Mouse (Mus musculus) liver, adult 2 months (tissue): ENCODE results near the gene Ugt1a10. TPM values are rescaled to one million over a fixed set of nuclear protein-coding genes. Genes with fewer than 3 reads are reported as not detected.
"Not testable (repeated sequence)": the region's sequence is repeated elsewhere in the genome, so short reads cannot be mapped to it uniquely, and the experiment has no call there.

Experiments
- DNase-seq: peaks from one replicate; pipeline ENCODE4 v3.0.0-alpha.2; 2011; ENCODE audit warnings: low read depth, low spot score; ENCODE audit errors: extremely low read depth
- H3K27ac ChIP-seq: fragments of 200-500 bp; replicated peaks from 2 replicates; pipeline ENCODE4 v1.5.1; 2012; ENCODE audit warnings: low read depth, mild to moderate bottlenecking, control low read depth, inconsistent platforms, low read length; ENCODE audit not compliant: insufficient read depth
- H3K27me3 ChIP-seq: fragments of 200-500 bp; 2 replicates; pipeline ENCODE4 v1.6.1; 2012; ENCODE audit warnings: mild to moderate bottlenecking, moderate library complexity, low read length, inconsistent platforms; ENCODE audit not compliant: control insufficient read depth, insufficient read depth
- H3K36me3 ChIP-seq: fragments of 200-500 bp; 2 replicates; pipeline ENCODE4 v1.6.1; 2012; ENCODE audit warnings: low read length, inconsistent platforms; ENCODE audit not compliant: control insufficient read depth, insufficient read depth
- H3K4me1 ChIP-seq: fragments of 200-500 bp; 2 replicates; pipeline ENCODE4 v1.6.1; 2011; ENCODE audit warnings: low read length; ENCODE audit not compliant: control insufficient read depth, insufficient read depth
- H3K4me3 ChIP-seq: fragments of 200-500 bp; 2 replicates; pipeline ENCODE4 v1.5.1; 2011; ENCODE audit warnings: low read depth, mild to moderate bottlenecking, control low read depth, low read length, moderate library complexity; ENCODE audit not compliant: insufficient read depth
- H3K79me2 ChIP-seq: fragments of 200-500 bp; 2 replicates; pipeline ENCODE4 v1.6.1; 2012; ENCODE audit warnings: inconsistent platforms, mild to moderate bottlenecking, low read length, moderate library complexity; ENCODE audit not compliant: control insufficient read depth, insufficient read depth
- H3K9ac ChIP-seq: fragments of 200-500 bp; 2 replicates; pipeline ENCODE4 v1.6.1; 2012; ENCODE audit warnings: low read depth, mild to moderate bottlenecking, control low read depth, inconsistent platforms, low read length
- CTCF ChIP-seq: fragments of 200-500 bp; IDR thresholded peaks from 2 replicates; pipeline ENCODE4 v1.5.1; 2011; ENCODE audit warnings: low read depth, low read length, control low read depth
- POLR2A ChIP-seq: fragments of 200-500 bp; IDR thresholded peaks from 2 replicates; pipeline ENCODE4 v1.6.1; 2011; ENCODE audit warnings: low read length, control low read depth; ENCODE audit not compliant: insufficient read depth; ENCODE audit errors: extremely low read depth
- WGBS: fragments of 180-500 bp; shearing (Covaris S2); methylation state at CpG from one replicate; pipeline ENCODE4 v1.1.7; 2018; 5-methylcytosine and 5-hydroxymethylcytosine counted together
- polyA plus RNA-seq: library from polyadenylated mRNA; depleted of rRNA; stranded (reverse); fragments of >200 nt; gene quantifications from 2 replicates; pipeline ENCODE4 v1.2.3, GENCODE M21; 2012
- total RNA-seq: library from RNA; depleted of rRNA; stranded (reverse); fragments of >200 nt; gene quantifications from 2 replicates; pipeline ENCODE4 v1.2.3, GENCODE M21; 2014

Ugt1a10 gene
- total and polyA plus RNA-seq, 2 experiments = 1.2 to 6.4 TPM

DNA sequence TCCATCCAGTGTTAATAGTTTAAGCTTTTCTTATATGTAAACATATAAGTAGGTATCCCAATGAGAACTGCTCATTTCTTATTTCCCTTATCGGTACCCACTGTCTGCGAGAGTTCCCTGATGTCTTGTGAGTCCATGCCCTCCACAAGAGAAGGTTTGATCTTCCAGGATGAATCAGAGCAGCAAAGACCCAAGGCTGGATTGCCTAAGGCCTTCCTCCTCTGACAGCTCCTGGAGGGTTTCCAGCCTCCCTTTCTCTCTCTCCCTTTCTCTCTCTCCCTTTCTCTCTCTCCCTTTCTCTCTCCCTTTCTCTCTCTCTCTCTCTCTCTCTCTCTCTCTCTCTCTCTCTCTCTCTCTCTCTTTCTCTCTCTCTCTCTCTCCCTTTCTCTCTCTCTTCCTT is 73.9 kb downstream of the Ugt1a10 start:
- Histone ChIP-seq H3K4me1 (peaks cover 30% of the 10 kb centered on the region), H3K79me2 (peaks cover 24% of the 10 kb centered on the region)
- not testable (repeated sequence) for H3K4me3 ChIP-seq, DNase-seq, H3K27me3 ChIP-seq, H3K27ac ChIP-seq, H3K9ac ChIP-seq, H3K36me3 ChIP-seq
- 82% methylated on average over 2 of the region's 2 CpGs for WGBS

DNA sequence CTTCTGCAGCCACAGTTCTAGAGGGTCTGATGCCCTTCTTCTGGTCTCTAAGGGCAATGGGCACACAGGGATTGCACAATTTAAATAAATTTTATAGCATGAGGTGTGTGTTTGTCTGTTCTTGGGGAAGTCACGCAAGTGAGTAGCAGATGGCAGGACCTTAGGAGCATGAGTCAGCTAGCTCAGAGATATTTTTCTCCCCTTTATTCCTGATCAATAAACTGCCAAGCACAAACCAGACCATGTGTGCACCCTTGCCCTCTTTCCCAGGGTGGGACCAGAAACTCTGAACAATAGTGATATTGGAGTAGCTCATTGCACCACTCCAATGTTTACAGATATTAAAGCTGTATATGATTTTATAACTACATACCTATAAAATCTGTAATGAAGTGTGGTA is 75.0 kb downstream of the Ugt1a10 start:
- not testable (repeated sequence) for H3K9ac ChIP-seq, H3K27ac ChIP-seq, H3K36me3 ChIP-seq, H3K4me3 ChIP-seq, H3K27me3 ChIP-seq
- Histone ChIP-seq H3K79me2 (peaks cover 26% of the 10 kb centered on the region), H3K4me1 (peaks cover 32% of the 10 kb centered on the region)
- DNase-seq = peak; percentile 50
- WGBS = 21% methylated on average over 1 of the region's 1 CpGs

GRCm38 (mm10) chr1:88133908-88134456 is 78.8 kb downstream of the Ugt1a10 start:
- peaks cover 4% of the 10 kb centered on the region; the same call in 1 of the 2 replicates for H3K36me3 ChIP-seq
- DNase-seq = no peak
- peak overlapping the region; percentile 25 for H3K27ac ChIP-seq
- no peaks in the 10 kb centered on the region for H3K27me3 ChIP-seq
- WGBS = 20% methylated on average over 3 of the region's 3 CpGs
- H3K9ac ChIP-seq = no peak overlapping the region; the same call in 1 of the 2 replicates
- no peak overlapping the region for H3K4me3 ChIP-seq
- H3K79me2 ChIP-seq = peaks cover 24% of the 10 kb centered on the region; the same call in 1 of the 2 replicates
- no peak for TF ChIP-seq POLR2A
- TF ChIP-seq CTCF = no peak
- peaks cover 53% of the 10 kb centered on the region for H3K4me1 ChIP-seq

- WGBS = 6% methylated on average over 5 of the region's 5 CpGs
- not testable (repeated sequence) for H3K27me3 ChIP-seq, H3K4me3 ChIP-seq, H3K36me3 ChIP-seq, H3K9ac ChIP-seq
- Histone ChIP-seq H3K27ac (peak within 1 kb of the TSS; percentile 25), H3K79me2 (peaks cover 24% of the 10 kb centered on the region; the same call in 1 of the 2 replicates), H3K4me1 (peaks cover 56% of the 10 kb centered on the region)
- peak; percentile 64 for DNase-seq
These were observed 79.3 kb downstream of the Ugt1a10 start, which contains the start of gene Ugt1a6a for GRCm38 (mm10) chr1:88134457-88135011. Gene Ugt1a6a, plus strand, starts transcription at chr1:88134809.

DNA sequence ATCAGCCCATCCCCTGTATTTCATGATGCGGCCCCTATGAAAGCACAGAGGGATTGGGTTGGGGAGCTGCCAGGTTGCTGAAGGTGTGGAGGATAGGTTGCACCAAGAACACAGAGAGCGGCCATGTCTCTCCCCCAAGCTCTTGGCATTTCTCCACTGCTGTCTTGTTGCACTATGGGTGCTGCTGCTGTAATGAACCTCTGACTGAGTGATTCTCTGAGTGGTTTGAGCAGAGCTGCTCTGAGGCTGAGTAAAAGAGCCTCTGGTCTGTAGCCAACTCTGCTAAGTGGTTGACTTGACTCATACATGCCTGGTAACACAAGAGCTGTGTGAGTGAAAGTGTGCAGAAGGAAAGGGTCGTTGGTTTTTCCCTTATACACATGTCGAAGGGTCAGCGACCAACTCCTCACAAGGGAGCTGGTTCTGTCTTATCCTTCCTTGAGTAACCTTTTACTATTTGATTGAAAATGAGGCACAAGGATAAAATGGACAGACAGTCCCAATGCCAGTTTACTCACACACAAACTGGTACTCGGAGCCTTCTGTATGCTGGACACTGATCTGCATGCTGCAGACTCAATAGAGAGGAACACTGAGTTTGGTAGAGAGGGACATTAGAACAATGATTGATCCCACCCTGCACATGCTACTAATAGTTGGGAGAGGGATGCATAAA is 80.2 kb downstream of the Ugt1a10 start:
- H3K27ac ChIP-seq = peak overlapping the region; percentile 4; the same call in 1 of the 2 replicates
- not testable (repeated sequence) for H3K4me3 ChIP-seq, DNase-seq, H3K27me3 ChIP-seq, H3K36me3 ChIP-seq, H3K9ac ChIP-seq
- peaks cover 53% of the 10 kb centered on the region for H3K4me1 ChIP-seq
- H3K79me2 ChIP-seq = peaks cover 24% of the 10 kb centered on the region; the same call in 1 of the 2 replicates
- WGBS = 84% methylated on average over 6 of the region's 6 CpGs

DNA sequence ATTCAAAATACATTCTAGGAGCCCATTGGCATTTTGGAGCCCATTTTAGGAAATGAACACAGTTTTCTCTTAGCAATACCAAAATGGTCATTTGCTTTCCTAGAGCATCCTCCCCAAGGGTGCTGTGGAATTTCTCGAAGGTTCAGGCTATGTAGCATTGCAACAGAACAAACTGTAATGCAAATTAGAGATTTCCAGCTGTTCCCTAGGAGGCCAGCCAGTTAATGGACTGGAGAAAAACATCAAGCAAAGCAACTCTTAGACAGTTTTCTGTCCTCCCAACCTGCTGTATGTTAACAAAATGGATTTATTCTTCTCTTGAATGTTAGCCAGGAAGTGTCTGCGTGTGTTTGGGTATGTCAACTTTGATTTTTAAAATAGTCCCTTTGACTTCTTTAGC is 81.5 kb downstream of the Ugt1a10 start:
- TF ChIP-seq CTCF = no peak
- TF ChIP-seq POLR2A = no peak
- Histone ChIP-seq H3K27me3 (no peaks in the 10 kb centered on the region), H3K4me1 (peaks cover 56% of the 10 kb centered on the region), H3K79me2 (peaks cover 24% of the 10 kb centered on the region; the same call in 1 of the 2 replicates), H3K9ac (no peak overlapping the region), H3K4me3 (no peak overlapping the region), H3K27ac (no peak overlapping the region), H3K36me3 (peaks cover 4% of the 10 kb centered on the region; the same call in 1 of the 2 replicates)
- 22% methylated on average over 2 of the region's 2 CpGs for WGBS
- no peak for DNase-seq
